Mouse (Mus musculus) testis, adult 2 months (tissue): ENCODE measurements around the gene Babam2. TPM values are rescaled to one million over a fixed set of nuclear protein-coding genes. Genes with fewer than 3 reads are reported as not detected.

Experiments used
- H3K27ac ChIP-seq: fragments of 200-500 bp; 2 replicates; pipeline ENCODE4 v1.5.1; 2012; ENCODE audit warnings: low read depth, low read length; ENCODE audit not compliant: control insufficient read depth, insufficient read depth
- H3K27me3 ChIP-seq: fragments of 200-500 bp; 2 replicates; pipeline ENCODE4 v1.6.1; 2012; ENCODE audit warnings: mild to moderate bottlenecking, low read length, moderate library complexity; ENCODE audit not compliant: control insufficient read depth, insufficient read depth
- H3K36me3 ChIP-seq: fragments of 200-500 bp; 2 replicates; pipeline ENCODE4 v1.6.1; 2012; ENCODE audit warnings: mild to moderate bottlenecking, low read length; ENCODE audit not compliant: control insufficient read depth, insufficient read depth
- H3K4me1 ChIP-seq: fragments of 200-500 bp; 2 replicates; pipeline ENCODE4 v1.6.1; 2012; ENCODE audit warnings: low read length; ENCODE audit not compliant: control insufficient read depth, insufficient read depth
- H3K4me3 ChIP-seq: fragments of 200-500 bp; 2 replicates; pipeline ENCODE4 v1.5.1; 2012; ENCODE audit warnings: low read depth, mild to moderate bottlenecking, low read length, moderate library complexity, mixed read lengths; ENCODE audit not compliant: control insufficient read depth
- CTCF ChIP-seq: fragments of 200-500 bp; IDR thresholded peaks from 2 replicates; pipeline ENCODE4 v1.5.1; 2012; ENCODE audit warnings: low read depth, mild to moderate bottlenecking, inconsistent platforms, low read length, moderate library complexity; ENCODE audit not compliant: control insufficient read depth, insufficient read depth, insufficient replicate concordance
- POLR2A ChIP-seq: fragments of 200-500 bp; IDR thresholded peaks from 2 replicates; pipeline ENCODE4 v1.6.1; 2012; ENCODE audit warnings: low read depth, mild to moderate bottlenecking, inconsistent platforms, low read length, moderate library complexity; ENCODE audit not compliant: control insufficient read depth
- polyA plus RNA-seq: library from polyadenylated mRNA; depleted of rRNA; stranded (reverse); fragments of >200 nt; gene quantifications from 2 replicates; pipeline ENCODE4 v1.2.3, GENCODE M21; 2012; rRNA removed

Gene Babam2
- polyA plus RNA-seq, 1 experiment: 38.5 TPM

GRCm38 (mm10) chr5:32133549-32134004, 436.1 kb downstream of the Babam2 start:
- Histone ChIP-seq H3K27ac (peak overlapping the region; percentile 72), H3K36me3 (no peaks in the 10 kb centered on the region), H3K27me3 (no peaks in the 10 kb centered on the region), H3K4me1 (peaks cover 16% of the 10 kb centered on the region), H3K4me3 (peak overlapping the region; percentile 70)
- TF ChIP-seq CTCF (no peak), POLR2A (peak; percentile 34; the same call in 1 of the 2 replicates)

- Histone ChIP-seq H3K4me1 (peaks cover 16% of the 10 kb centered on the region), H3K4me3 (no peak overlapping the region; the same call in 1 of the 2 replicates), H3K36me3 (no peaks in the 10 kb centered on the region), H3K27ac (peak overlapping the region; percentile 72), H3K27me3 (no peaks in the 10 kb centered on the region)
- TF ChIP-seq POLR2A (no peak), CTCF (no peak)
These were observed 436.7 kb downstream of the Babam2 start for GRCm38 (mm10) chr5:32134051-32134732.

Other genes starting within 250 kb of the Babam2 start
- 9.1 and 9.2 TPM in 2 replicates for gene Zfp512, start 245.3 kb upstream of the Babam2 start, polyA plus RNA-seq
- 4.9 and 5.4 TPM in 2 replicates for gene 4930548H24Rik, start 211.9 kb upstream of the Babam2 start, polyA plus RNA-seq
- gene Gpn1, start 202.9 kb upstream of the Babam2 start, polyA plus RNA-seq: 13.3 and 15.7 TPM in 2 replicates
- 15.1 and 16.9 TPM in 2 replicates for gene Slc4a1ap, start 170.7 kb upstream of the Babam2 start, polyA plus RNA-seq
- 5.9 and 6.4 TPM in 2 replicates for gene Supt7l, start 169.9 kb upstream of the Babam2 start, polyA plus RNA-seq
- gene Mrpl33, start 100.7 kb upstream of the Babam2 start, polyA plus RNA-seq: 18.2 and 22.5 TPM in 2 replicates
- 17.8 and 19.4 TPM in 2 replicates for gene Rbks, start 57 bp upstream of the Babam2 start, polyA plus RNA-seq